Mouse (Mus musculus) cerebellum, adult 18-20 months (tissue): ENCODE measurements around the gene Rpl3.

Source experiments
- DNase-seq, 2 experiments: peaks; one replicate each; pipeline ENCODE4 v3.0.0; 2021

Gene Rpl3

GRCm38 (mm10) chr15:80064965-80065364, 26.7 kb downstream of the Rpl3 start:
- no peak for DNase-seq

- DNase-seq: no peak
These were observed 28.8 kb downstream of the Rpl3 start for GRCm38 (mm10) chr15:80062821-80063220.

- no peak for DNase-seq
These were observed 29.3 kb downstream of the Rpl3 start for GRCm38 (mm10) chr15:80062339-80062738.

GRCm38 (mm10) chr15:80061071-80061550, 30.6 kb downstream of the Rpl3 start:
- DNase-seq: no peak

GRCm38 (mm10) chr15:80060356-80061070, 31.2 kb downstream of the Rpl3 start:
- no peak for DNase-seq

- no peak for DNase-seq
These were observed 32.1 kb downstream of the Rpl3 start for GRCm38 (mm10) chr15:80059606-80060005.

- no peak for DNase-seq
These were observed 33.5 kb downstream of the Rpl3 start for GRCm38 (mm10) chr15:80058151-80058550.

- no peak for DNase-seq
These were observed 37.5 kb downstream of the Rpl3 start for GRCm38 (mm10) chr15:80054034-80054710.

GRCm38 (mm10) chr15:80053381-80054033, 38.2 kb downstream of the Rpl3 start:
- DNase-seq: no peak

- no peak for DNase-seq
These were observed 39.9 kb downstream of the Rpl3 start for GRCm38 (mm10) chr15:80051782-80052181.

GRCm38 (mm10) chr15:80051092-80051761, 40.4 kb downstream of the Rpl3 start:
- no peak for DNase-seq

- DNase-seq: no peak
These were observed 41.6 kb downstream of the Rpl3 start for GRCm38 (mm10) chr15:80050093-80050492.

GRCm38 (mm10) chr15:80047973-80048372, 43.7 kb downstream of the Rpl3 start:
- DNase-seq: no peak

- no peak for DNase-seq
These were observed 44.4 kb downstream of the Rpl3 start for GRCm38 (mm10) chr15:80047242-80047641.

- DNase-seq: no peak
These were observed 45.9 kb downstream of the Rpl3 start for GRCm38 (mm10) chr15:80045749-80046148.

GRCm38 (mm10) chr15:80044249-80044648, 47.4 kb downstream of the Rpl3 start:
- no peak for DNase-seq

- DNase-seq: no peak
These were observed 49.5 kb downstream of the Rpl3 start for GRCm38 (mm10) chr15:80042152-80042551.

GRCm38 (mm10) chr15:80038110-80038391, 53.6 kb downstream of the Rpl3 start:
- no peak for DNase-seq

GRCm38 (mm10) chr15:80037255-80038109, 54.2 kb downstream of the Rpl3 start:
- no peak for DNase-seq

GRCm38 (mm10) chr15:80035341-80035885, 56.3 kb downstream of the Rpl3 start:
- no peak for DNase-seq

- no peak for DNase-seq
These were observed 56.8 kb downstream of the Rpl3 start for GRCm38 (mm10) chr15:80034913-80035312.

GRCm38 (mm10) chr15:80034366-80034765, 57.3 kb downstream of the Rpl3 start:
- no peak for DNase-seq
